Mouse (Mus musculus) stomach, postnatal 0 days (tissue): Measurements from ENCODE around the gene Ubtf.

Experiments used
- CTCF ChIP-seq: IDR thresholded peaks from 2 replicates; pipeline ENCODE4 v1.5.1; 2016; ENCODE audit warnings: antibody characterized with exemption, low read depth, mild to moderate bottlenecking, moderate library complexity
- EP300 ChIP-seq: optimal IDR thresholded peaks from 2 replicates; pipeline ENCODE3; 2016; ENCODE audit warnings: antibody characterized with exemption

DNA sequence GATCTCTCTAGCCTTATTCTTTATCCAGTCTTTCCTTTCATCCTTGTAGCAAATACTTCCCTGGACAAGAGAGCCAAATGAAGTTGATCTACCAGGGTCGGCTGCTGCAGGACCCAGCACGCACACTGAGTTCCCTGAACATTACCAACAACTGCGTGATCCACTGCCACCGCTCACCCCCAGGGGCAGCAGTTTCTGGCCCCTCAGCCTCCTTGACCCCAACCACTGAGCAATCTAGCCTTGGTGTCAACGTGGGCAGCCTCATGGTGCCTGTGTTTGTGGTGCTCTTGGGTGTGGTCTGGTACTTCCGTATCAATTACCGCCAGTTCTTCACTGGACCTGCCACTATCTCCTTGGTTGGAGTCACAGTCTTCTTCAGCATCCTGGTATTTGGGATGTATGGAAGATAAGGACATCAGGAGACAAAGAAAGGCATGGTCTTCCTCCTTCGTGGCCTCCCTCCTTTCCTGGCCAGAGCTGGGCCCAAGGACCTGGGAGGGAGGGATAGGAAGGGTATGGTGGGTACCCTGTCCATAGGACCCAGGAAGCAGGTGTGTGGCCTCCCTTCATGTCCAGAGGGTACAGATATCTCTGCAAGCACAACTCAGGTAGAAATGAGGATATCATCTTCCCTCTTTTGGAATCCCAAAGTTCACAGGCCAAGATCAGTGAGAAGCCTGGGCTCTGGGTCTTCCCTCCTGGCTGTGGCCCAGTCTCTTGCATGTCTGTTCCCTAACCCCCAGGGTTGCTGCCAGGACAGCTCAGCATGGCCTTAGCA, 31.3 kb downstream of the Ubtf start:
- TF ChIP-seq CTCF (no peak), EP300 (no peak)
